Mouse (Mus musculus) kidney, embryonic 15.5 days (tissue): ENCODE measurements around the gene Nedd4. TPM values are rescaled to one million over a fixed set of nuclear protein-coding genes. Genes with fewer than 3 reads are reported as not detected.

Experiments
- ATAC-seq: fragments of 200-750 bp; cut with Nextera tagmentation; replicated peaks from 2 replicates; pipeline ENCODE4 v1.8.0; 2017; ENCODE audit warnings: moderate TSS enrichment; ENCODE audit not compliant: low FRiP score
- H3K27ac ChIP-seq: fragments of 300-500 bp; sonication (generic); 2 replicates; pipeline ENCODE4 v1.5.1; 2015; ENCODE audit warnings: mild to moderate bottlenecking, inconsistent platforms
- H3K27me3 ChIP-seq: fragments of 300-500 bp; sonication (generic); 2 replicates; pipeline ENCODE4 v1.6.1; 2015; ENCODE audit warnings: inconsistent platforms
- H3K36me3 ChIP-seq: fragments of 300-500 bp; sonication (generic); 2 replicates; pipeline ENCODE4 v1.6.1; 2015; ENCODE audit warnings: inconsistent platforms
- H3K4me1 ChIP-seq: fragments of 300-500 bp; sonication (generic); 2 replicates; pipeline ENCODE4 v1.6.1; 2015; ENCODE audit warnings: inconsistent platforms
- H3K4me2 ChIP-seq: fragments of 300-500 bp; sonication (generic); 2 replicates; pipeline ENCODE4 v1.6.1; 2015; ENCODE audit warnings: moderate library complexity, mild to moderate bottlenecking, inconsistent platforms
- H3K4me3 ChIP-seq: fragments of 300-500 bp; sonication (generic); replicated peaks from 2 replicates; pipeline ENCODE4 v1.5.1; 2015; ENCODE audit warnings: mild to moderate bottlenecking, inconsistent platforms
- H3K9ac ChIP-seq: fragments of 300-500 bp; sonication (generic); 2 replicates; pipeline ENCODE4 v1.6.1; 2015; ENCODE audit warnings: mild to moderate bottlenecking, inconsistent platforms
- H3K9me3 ChIP-seq: fragments of 300-500 bp; sonication (generic); replicated peaks from 2 replicates; pipeline ENCODE4 v1.6.1; 2016; ENCODE audit warnings: inconsistent platforms
- WGBS: fragments of 180-500 bp; shearing (Covaris S2); methylation state at CpG from one replicate; pipeline ENCODE4 v1.1.7; 2015; ENCODE audit warnings: mixed read lengths; 5-methylcytosine and 5-hydroxymethylcytosine counted together
- polyA plus RNA-seq: library from polyadenylated mRNA; unstranded; fragments of >200 nt; fragmentation: Nextera tagmentation; extraction: Ambion mirVana; gene quantifications from 2 replicates; pipeline ENCODE4 v1.2.1, GENCODE M21; 2015

The Nedd4 gene
- 647 and 670 TPM in 2 replicates for polyA plus RNA-seq

GRCm38 (mm10) chr9:72661895-72662661 is at the start of gene Nedd4:
TSS of gene Nedd4 (plus strand) at chr9:72662346.
- Histone ChIP-seq H3K9me3 (no peaks in the 10 kb centered on the region), H3K9ac (peak within 1 kb of the TSS; percentile 100), H3K4me1 (peaks cover 41% of the 10 kb centered on the region), H3K36me3 (peaks cover 26% of the 10 kb centered on the region), H3K27ac (peak within 1 kb of the TSS; percentile 99), H3K27me3 (no peaks in the 10 kb centered on the region), H3K4me2 (peak within 1 kb of the TSS; percentile 77), H3K4me3 (peak within 1 kb of the TSS; percentile 95)
- ATAC-seq = peak; percentile 95
- WGBS = under 1% methylated on average over 70 of the region's 83 CpGs

GRCm38 (mm10) chr9:72613884-72614283 is 48.3 kb upstream of the Nedd4 start:
- Histone ChIP-seq H3K36me3 (peaks cover 49% of the 10 kb centered on the region), H3K9ac (no peak overlapping the region), H3K27me3 (no peaks in the 10 kb centered on the region), H3K4me3 (no peak overlapping the region), H3K4me1 (no peaks in the 10 kb centered on the region), H3K9me3 (no peaks in the 10 kb centered on the region), H3K27ac (no peak overlapping the region), H3K4me2 (no peak overlapping the region)
- WGBS = 88% methylated on average over 2 of the region's 2 CpGs
- no peak for ATAC-seq

- peaks cover 59% of the 10 kb centered on the region for H3K36me3 ChIP-seq
- H3K9ac ChIP-seq = no peak overlapping the region
- H3K27ac ChIP-seq = no peak overlapping the region
- no peaks in the 10 kb centered on the region for H3K27me3 ChIP-seq
- H3K4me1 ChIP-seq = no peaks in the 10 kb centered on the region
- H3K4me2 ChIP-seq = no peak overlapping the region
- no peak overlapping the region for H3K4me3 ChIP-seq
- 84% methylated on average over 6 of the region's 6 CpGs for WGBS
- no peak for ATAC-seq
- H3K9me3 ChIP-seq = no peaks in the 10 kb centered on the region
Measured at GRCm38 (mm10) chr9:72614786-72615480, 47.2 kb upstream of the Nedd4 start.

- no peak overlapping the region for H3K4me2 ChIP-seq
- no peak for ATAC-seq
- 90% methylated on average over 3 of the region's 3 CpGs for WGBS
Measured at GRCm38 (mm10) chr9:72618037-72618436, 44.1 kb upstream of the Nedd4 start.

GRCm38 (mm10) chr9:72623605-72624004 is 38.5 kb upstream of the Nedd4 start:
- H3K4me1 ChIP-seq = peaks cover 10% of the 10 kb centered on the region
- H3K27ac ChIP-seq = no peak overlapping the region
- no peak overlapping the region for H3K4me2 ChIP-seq
- H3K27me3 ChIP-seq = no peaks in the 10 kb centered on the region
- peaks cover 20% of the 10 kb centered on the region for H3K36me3 ChIP-seq
- H3K9ac ChIP-seq = no peak overlapping the region
- ATAC-seq = no peak
- WGBS = 92% methylated on average over 1 of the region's 1 CpGs
- no peak overlapping the region for H3K4me3 ChIP-seq
- H3K9me3 ChIP-seq = no peaks in the 10 kb centered on the region

More at GRCm38 (mm10) chr9:72618037-72618436, 44.1 kb upstream of the Nedd4 start:
- no peak overlapping the region for H3K4me3 ChIP-seq
- no peak overlapping the region for H3K27ac ChIP-seq
- no peaks in the 10 kb centered on the region for H3K4me1 ChIP-seq
- H3K9me3 ChIP-seq = no peaks in the 10 kb centered on the region
- no peak overlapping the region for H3K9ac ChIP-seq
- H3K36me3 ChIP-seq = peaks cover 43% of the 10 kb centered on the region
- H3K27me3 ChIP-seq = no peaks in the 10 kb centered on the region

GRCm38 (mm10) chr9:72627598-72627997 is 34.5 kb upstream of the Nedd4 start:
- Histone ChIP-seq H3K4me2 (no peak overlapping the region), H3K4me3 (no peak overlapping the region), H3K27ac (no peak overlapping the region), H3K9me3 (no peaks in the 10 kb centered on the region), H3K4me1 (peaks cover 13% of the 10 kb centered on the region), H3K36me3 (0 out of 2 replicates have a peak, but pooled peaks cover 6% of the 10 kb centered on the region), H3K9ac (no peak overlapping the region), H3K27me3 (no peaks in the 10 kb centered on the region)
- WGBS = 89% methylated on average over 1 of the region's 1 CpGs
- no peak for ATAC-seq

- Histone ChIP-seq H3K9me3 (no peaks in the 10 kb centered on the region), H3K4me1 (peaks cover 13% of the 10 kb centered on the region), H3K27me3 (no peaks in the 10 kb centered on the region), H3K36me3 (0 out of 2 replicates have a peak, but pooled peaks cover 2% of the 10 kb centered on the region), H3K9ac (no peak overlapping the region), H3K4me3 (no peak overlapping the region), H3K4me2 (no peak overlapping the region), H3K27ac (no peak overlapping the region)
- 15% methylated on average over 2 of the region's 2 CpGs for WGBS
- ATAC-seq = no peak
Measured at GRCm38 (mm10) chr9:72628591-72628990, 33.6 kb upstream of the Nedd4 start.

GRCm38 (mm10) chr9:72632198-72632597 is 29.9 kb upstream of the Nedd4 start:
- H3K4me2 ChIP-seq = no peak overlapping the region
- no peak for ATAC-seq

GRCm38 (mm10) chr9:72635134-72635533 is 27.0 kb upstream of the Nedd4 start:
- no peaks in the 10 kb centered on the region for H3K27me3 ChIP-seq
- no peak overlapping the region for H3K4me3 ChIP-seq
- H3K36me3 ChIP-seq = no peaks in the 10 kb centered on the region
- H3K4me2 ChIP-seq = no peak overlapping the region
- H3K4me1 ChIP-seq = peaks cover 13% of the 10 kb centered on the region
- no peak overlapping the region for H3K9ac ChIP-seq
- H3K27ac ChIP-seq = no peak overlapping the region
- ATAC-seq = no peak
- no peaks in the 10 kb centered on the region for H3K9me3 ChIP-seq

More at GRCm38 (mm10) chr9:72632198-72632597, 29.9 kb upstream of the Nedd4 start:
- Histone ChIP-seq H3K9ac (no peak overlapping the region), H3K27me3 (no peaks in the 10 kb centered on the region), H3K4me3 (no peak overlapping the region), H3K4me1 (peaks cover 13% of the 10 kb centered on the region), H3K27ac (no peak overlapping the region), H3K9me3 (no peaks in the 10 kb centered on the region), H3K36me3 (no peaks in the 10 kb centered on the region)
- WGBS = 39% methylated on average over 1 of the region's 1 CpGs

GRCm38 (mm10) chr9:72636547-72636946 is 25.6 kb upstream of the Nedd4 start:
- ATAC-seq = no peak
- no peaks in the 10 kb centered on the region for H3K9me3 ChIP-seq
- peaks cover 27% of the 10 kb centered on the region for H3K4me1 ChIP-seq
- H3K9ac ChIP-seq = no peak overlapping the region
- no peaks in the 10 kb centered on the region for H3K36me3 ChIP-seq
- no peak overlapping the region for H3K27ac ChIP-seq
- H3K4me3 ChIP-seq = no peak overlapping the region
- 79% methylated on average over 7 of the region's 7 CpGs for WGBS
- H3K4me2 ChIP-seq = no peak overlapping the region
- no peaks in the 10 kb centered on the region for H3K27me3 ChIP-seq

- Histone ChIP-seq H3K4me2 (no peak overlapping the region), H3K27ac (no peak overlapping the region), H3K36me3 (no peaks in the 10 kb centered on the region), H3K4me3 (no peak overlapping the region), H3K9ac (no peak overlapping the region), H3K4me1 (peaks cover 30% of the 10 kb centered on the region), H3K27me3 (no peaks in the 10 kb centered on the region), H3K9me3 (no peaks in the 10 kb centered on the region)
- 77% methylated on average over 8 of the region's 8 CpGs for WGBS
- ATAC-seq = no peak
Measured at GRCm38 (mm10) chr9:72637243-72637642, 24.9 kb upstream of the Nedd4 start.
